Mouse (Mus musculus) CH12.LX (cell line): ENCODE data around the gene Gramd1b. TPM values are rescaled to one million over a fixed set of nuclear protein-coding genes. Genes with fewer than 3 reads are reported as not detected.

ENCODE experiments used
- DNase-seq: peaks from one replicate; pipeline ENCODE4 v3.0.0-alpha.2; 2013; ENCODE audit errors: extremely low read depth
- H3K27ac ChIP-seq: 2 replicates; pipeline ENCODE4 v1.5.1; 2012; ENCODE audit warnings: low read depth, mild to moderate bottlenecking, control low read depth, moderate library complexity; ENCODE audit not compliant: insufficient read depth
- H3K27me3 ChIP-seq: replicated peaks from 2 replicates; pipeline ENCODE3; 2012; ENCODE audit warnings: inconsistent platforms
- H3K36me3 ChIP-seq, 2 experiments: replicated peaks in 1 of 2; 2 replicates each; pipeline versions ENCODE3 to v1.6.1; 2012; ENCODE audit warnings: inconsistent platforms in 1 of 2, low read length in 1 of 2, mild to moderate bottlenecking in 1 of 2, mixed read lengths in 1 of 2, moderate library complexity in 1 of 2; ENCODE audit not compliant: control insufficient read depth in 1 of 2, insufficient read depth in 1 of 2
- H3K4me1 ChIP-seq, 2 experiments: 2 replicates each; pipeline ENCODE4 v1.6.1; 2012; ENCODE audit warnings: inconsistent platforms in 1 of 2, moderate library complexity in 1 of 2; ENCODE audit not compliant: insufficient read depth in 2 of 2, control insufficient read depth in 1 of 2
- H3K4me2 ChIP-seq: 2 replicates; pipeline ENCODE4 v1.6.1; 2012; ENCODE audit warnings: low read depth, mild to moderate bottlenecking, control low read depth; ENCODE audit not compliant: poor library complexity, insufficient read depth, severe bottlenecking
- H3K4me3 ChIP-seq, 3 experiments: fragments of 150-350 bp in 1 of 3; sonication (generic) in 1 of 3; replicated peaks in 1 of 3; 2 replicates each; pipeline versions ENCODE3 to v1.5.1; 2011 to 2012; ENCODE audit warnings: low read depth in 2 of 3, low read length in 2 of 3, mild to moderate bottlenecking in 2 of 3, moderate library complexity in 2 of 3, control low read depth in 1 of 3, improper control_type of control experiment in 1 of 3, inconsistent platforms in 1 of 3, mixed read lengths in 1 of 3; ENCODE audit not compliant: poor library complexity in 1 of 3
- H3K79me2 ChIP-seq: replicated peaks from 2 replicates; pipeline ENCODE4 v1.6.1; 2012; ENCODE audit warnings: mild to moderate bottlenecking, moderate library complexity; ENCODE audit not compliant: control insufficient read depth, poor library complexity, insufficient read depth, severe bottlenecking; ENCODE audit errors: extremely low read depth
- H3K9ac ChIP-seq: 2 replicates; pipeline ENCODE4 v1.6.1; 2012; ENCODE audit warnings: low read depth, mild to moderate bottlenecking, control low read depth, moderate library complexity; ENCODE audit not compliant: insufficient read depth
- H3K9me3 ChIP-seq: replicated peaks from 2 replicates; pipeline ENCODE3; 2012; ENCODE audit warnings: low read length, inconsistent platforms, mixed read lengths
- CHD1 ChIP-seq: IDR thresholded peaks from 2 replicates; pipeline ENCODE4 v1.6.1; 2012; ENCODE audit warnings: low read depth, low read length, improper control_type of control experiment, inconsistent platforms
- CHD2 ChIP-seq: IDR thresholded peaks from 2 replicates; pipeline ENCODE4 v1.6.1; 2011; ENCODE audit warnings: low read length, improper control_type of control experiment
- CTCF ChIP-seq, 2 experiments: IDR thresholded peaks in 1 of 2; conservative IDR thresholded peaks in 1 of 2; 2 replicates each; pipeline ENCODE4 v1.5.1; 2011 to 2012; ENCODE audit warnings: low read depth in 2 of 2, low read length in 2 of 2, improper control_type of control experiment in 1 of 2, inconsistent platforms in 1 of 2, mild to moderate bottlenecking in 1 of 2, moderate library complexity in 1 of 2
- EP300 ChIP-seq: IDR thresholded peaks from 2 replicates; pipeline ENCODE4 v1.6.1; 2011; ENCODE audit warnings: low read length, improper control_type of control experiment
- HCFC1 ChIP-seq: IDR thresholded peaks from 2 replicates; pipeline ENCODE4 v1.6.1; 2012; ENCODE audit warnings: low read depth, mild to moderate bottlenecking, inconsistent platforms, low read length, improper control_type of control experiment
- JUN ChIP-seq: IDR thresholded peaks from 2 replicates; pipeline ENCODE4 v1.6.1; 2011; ENCODE audit warnings: low read depth, mild to moderate bottlenecking, low read length, improper control_type of control experiment, moderate library complexity; ENCODE audit not compliant: insufficient read depth
- MAX ChIP-seq: IDR thresholded peaks from 2 replicates; pipeline ENCODE4 v1.6.1; 2011; ENCODE audit warnings: low read length, improper control_type of control experiment
- MAZ ChIP-seq: IDR thresholded peaks from 2 replicates; pipeline ENCODE4 v1.6.1; 2012; ENCODE audit warnings: low read depth, mild to moderate bottlenecking, inconsistent platforms, low read length, improper control_type of control experiment, moderate library complexity
- PAX5 ChIP-seq: IDR thresholded peaks from 2 replicates; pipeline ENCODE4 v1.6.1; 2012; ENCODE audit warnings: low read length, inconsistent platforms, mixed read lengths
- POLR2A ChIP-seq: IDR thresholded peaks from 2 replicates; pipeline ENCODE4 v1.6.1; 2011; ENCODE audit warnings: low read depth, mild to moderate bottlenecking, improper control_type of control experiment, low read length
- POLR2AphosphoS2 ChIP-seq: IDR thresholded peaks from 2 replicates; pipeline ENCODE4 v1.6.1; 2011; ENCODE audit warnings: low read depth, low read length, improper control_type of control experiment
- RAD21 ChIP-seq: IDR thresholded peaks from 2 replicates; pipeline ENCODE4 v1.6.1; 2011; ENCODE audit warnings: low read depth, mild to moderate bottlenecking, low read length, improper control_type of control experiment, moderate library complexity
- SIN3A ChIP-seq: IDR thresholded peaks from 2 replicates; pipeline ENCODE4 v1.6.1; 2012; ENCODE audit warnings: low read length, improper control_type of control experiment, inconsistent platforms
- SMC3 ChIP-seq: IDR thresholded peaks from 2 replicates; pipeline ENCODE4 v1.6.1; 2011; ENCODE audit warnings: low read depth, low read length, improper control_type of control experiment
- TBP ChIP-seq: conservative IDR thresholded peaks from 2 replicates; pipeline ENCODE4 v1.6.1; 2011; ENCODE audit warnings: low read depth, low read length, improper control_type of control experiment
- TCF12 ChIP-seq: IDR thresholded peaks from 2 replicates; pipeline ENCODE4 v1.6.1; 2014; ENCODE audit warnings: low read depth, mild to moderate bottlenecking, inconsistent platforms, low read length, improper control_type of control experiment
- UBTF ChIP-seq: IDR thresholded peaks from 2 replicates; pipeline ENCODE4 v1.6.1; 2012; ENCODE audit warnings: low read depth, mild to moderate bottlenecking, inconsistent platforms, low read length, improper control_type of control experiment, moderate library complexity
- USF1 ChIP-seq: IDR thresholded peaks from 2 replicates; pipeline ENCODE4 v1.6.1; 2014; ENCODE audit warnings: low read depth, mild to moderate bottlenecking, inconsistent platforms, low read length, improper control_type of control experiment
- ZC3H11A ChIP-seq: IDR thresholded peaks from 2 replicates; pipeline ENCODE4 v1.6.1; 2012; ENCODE audit warnings: low read depth, mild to moderate bottlenecking, inconsistent platforms, low read length, improper control_type of control experiment
- ZNF384 ChIP-seq: IDR thresholded peaks from 2 replicates; pipeline ENCODE4 v1.6.1; 2012; ENCODE audit warnings: low read depth, low read length, improper control_type of control experiment, inconsistent platforms
- dilution Hi-C: fragments of 300-500 bp; cut with MboI; formaldehyde crosslinking; loops from 2 replicates; pipeline ENCODE4 v1.14.3; 2020; ENCODE audit warnings: low sequenced_read_pairs; ENCODE audit not compliant: extremely low pct_unique_long_range_greater_than_20kb, extremely low pct_ligation_motif_present
- in situ Hi-C: fragments of 300-500 bp; cut with MboI; formaldehyde crosslinking; loops from 3 replicates; pipeline ENCODE4 v1.14.3; 2019; ENCODE audit warnings: low sequenced_read_pairs, low pct_ligation_motif_present, low pct_unique_long_range_greater_than_20kb, mixed read lengths
- polyA plus RNA-seq: library from polyadenylated mRNA; unstranded; fragments of >175 nt; gene quantifications from 2 replicates; pipeline ENCODE4 v1.2.1, GENCODE M21; 2012; ENCODE audit warnings: low read depth; ENCODE audit not compliant: insufficient read length
- total RNA-seq, 2 experiments: library from RNA; depleted of rRNA; stranded (reverse); fragments of 300-350 nt in 1 of 2; fragments of >200 nt in 1 of 2; gene quantifications; 2 replicates each; pipeline ENCODE4 v1.2.3; 2012 to 2014

Gramd1b gene
- total and polyA plus RNA-seq, 3 experiments, result 13.3 to 40.8 (median 16.7) TPM

- H3K79me2 ChIP-seq, result no peaks in the 10 kb centered on the region
- TF ChIP-seq POLR2AphosphoS2, result no peak
- no peak for TF ChIP-seq SMC3
- no peak for TF ChIP-seq EP300
- TF ChIP-seq SIN3A, result no peak
- TF ChIP-seq CTCF (conservative IDR thresholded peaks at IDR 0.05 in 1 of 2, IDR thresholded peaks at IDR 0.05 in 1 of 2; ENCODE audit: low read depth in 2 of 2, low read length in 2 of 2), result no peak
- TF ChIP-seq TBP, result no peak
- TF ChIP-seq MAZ, result no peak
- no peak for TF ChIP-seq CHD1
- no peak for TF ChIP-seq HCFC1
- no peak for TF ChIP-seq TCF12
- no peak for TF ChIP-seq USF1
- no peak for TF ChIP-seq MAX
- no peak for TF ChIP-seq ZNF384
- no peak for TF ChIP-seq PAX5
- in situ Hi-C loops, result no loop called here
- H3K4me1 ChIP-seq, result peaks cover 5 to 13% of the 10 kb centered on the region in 2 experiments; a peak in 3 of 4 replicates
- no peak for DNase-seq
- H3K4me2 ChIP-seq, result no peak overlapping the region
- dilution Hi-C loops, result no loop called here
- H3K27me3 ChIP-seq, result no peaks in the 10 kb centered on the region
- no peaks in the 10 kb centered on the region for H3K9me3 ChIP-seq
- no peak overlapping the region for H3K27ac ChIP-seq
- no peak overlapping the region for H3K4me3 ChIP-seq
- no peak overlapping the region for H3K9ac ChIP-seq
- H3K36me3 ChIP-seq, result no peaks in the 10 kb centered on the region
These were observed 49.9 kb downstream of the Gramd1b start for GRCm38 (mm10) chr9:40481271-40481670.

- no peak overlapping the region for H3K9ac ChIP-seq
- no peak overlapping the region for H3K4me2 ChIP-seq
- peak; percentile 83 for DNase-seq
- no peaks in the 10 kb centered on the region for H3K79me2 ChIP-seq
- dilution Hi-C loops, result no loop called here
- in situ Hi-C loops, result no loop called here
- H3K27me3 ChIP-seq, result no peaks in the 10 kb centered on the region
- H3K36me3 ChIP-seq, result no peaks in the 10 kb centered on the region
- no peak overlapping the region for H3K27ac ChIP-seq
- H3K9me3 ChIP-seq, result no peaks in the 10 kb centered on the region
- peaks cover 5 to 13% of the 10 kb centered on the region in 2 experiments; a peak in 3 of 4 replicates for H3K4me1 ChIP-seq
- no peak for TF ChIP-seq UBTF
- TF ChIP-seq JUN, result no peak
- TF ChIP-seq TBP, result no peak
- TF ChIP-seq EP300, result no peak
- TF ChIP-seq POLR2A, result no peak
- no peak for TF ChIP-seq POLR2AphosphoS2
- TF ChIP-seq ZC3H11A, result peak; percentile 69
- TF ChIP-seq MAX, result no peak
- no peak for TF ChIP-seq CHD2
- no peak for TF ChIP-seq SIN3A
- no peak for TF ChIP-seq ZNF384
- peak; percentile 80 to 95 for TF ChIP-seq CTCF (conservative IDR thresholded peaks at IDR 0.05 in 1 of 2, IDR thresholded peaks at IDR 0.05 in 1 of 2; ENCODE audit: low read depth in 2 of 2, low read length in 2 of 2)
- TF ChIP-seq HCFC1, result no peak
- peak; percentile 93 for TF ChIP-seq SMC3
- TF ChIP-seq RAD21, result peak; percentile 92
- TF ChIP-seq TCF12, result no peak
- no peak overlapping the region for H3K4me3 ChIP-seq
These were observed 51.9 kb downstream of the Gramd1b start for GRCm38 (mm10) chr9:40479333-40479732.
